Mouse (Mus musculus) CD4-positive, CD25-positive, alpha-beta regulatory T cell, adult 4 months (primary cell): Measurements from ENCODE around the gene Gkn3. TPM values are rescaled to one million over a fixed set of nuclear protein-coding genes. Genes with fewer than 3 reads are reported as not detected.

Experiments
- ATAC-seq: one replicate; pipeline ENCODE4 v1.8.0; 2017
- polyA plus RNA-seq, 2 experiments: library from polyadenylated mRNA; unstranded; fragments of 100-300 nt; shearing (Covaris generic); gene quantifications; one replicate each; pipeline ENCODE4 v1.2.1; 2017

Gene Gkn3
- polyA plus RNA-seq, 2 experiments from 2014 or later = not detected

DNA sequence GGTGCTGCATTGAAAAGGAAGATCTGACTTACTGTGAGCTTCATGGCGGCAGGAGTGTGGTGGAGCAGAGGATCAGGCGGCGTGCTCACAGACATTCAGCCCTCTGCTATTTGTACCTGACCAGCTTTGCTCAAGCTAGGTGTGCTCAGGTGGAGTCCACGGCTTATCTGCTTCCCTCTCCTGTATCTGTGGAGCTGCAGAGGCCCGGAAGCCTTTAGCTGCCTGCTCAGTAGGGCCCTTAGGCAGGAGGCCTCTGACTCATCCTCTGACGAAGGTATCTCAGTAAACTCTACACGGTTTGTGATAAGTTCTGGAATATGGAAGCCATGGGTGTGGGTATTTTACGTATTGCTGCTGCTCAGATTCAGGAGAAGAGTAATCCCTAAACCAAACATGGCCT lies 37.9 kb downstream of the Gkn3 start, which contains the start of gene Gkn1:
Gene Gkn1 (minus strand): TSS at position 114 of the 400 bp plus-strand sequence.
- ATAC-seq = no peak

DNA sequence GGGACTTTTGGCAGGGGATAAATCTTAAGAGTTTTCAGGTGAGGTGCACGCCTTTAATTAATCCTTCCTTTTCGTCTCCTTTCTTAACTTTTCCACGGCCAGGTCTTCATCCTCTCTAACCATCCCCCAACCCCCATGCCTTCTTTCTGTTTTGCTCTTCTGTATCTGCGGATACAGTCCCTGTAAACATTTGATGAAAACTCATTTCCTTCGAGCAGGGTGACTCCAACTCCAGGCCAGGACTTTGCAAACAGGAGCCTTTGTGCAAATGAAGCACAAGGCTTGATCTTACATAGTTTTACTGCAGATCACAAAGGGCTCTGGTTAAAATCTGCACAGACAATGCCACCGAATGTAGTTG lies 52.8 kb downstream of the Gkn3 start:
- no peak for ATAC-seq

DNA sequence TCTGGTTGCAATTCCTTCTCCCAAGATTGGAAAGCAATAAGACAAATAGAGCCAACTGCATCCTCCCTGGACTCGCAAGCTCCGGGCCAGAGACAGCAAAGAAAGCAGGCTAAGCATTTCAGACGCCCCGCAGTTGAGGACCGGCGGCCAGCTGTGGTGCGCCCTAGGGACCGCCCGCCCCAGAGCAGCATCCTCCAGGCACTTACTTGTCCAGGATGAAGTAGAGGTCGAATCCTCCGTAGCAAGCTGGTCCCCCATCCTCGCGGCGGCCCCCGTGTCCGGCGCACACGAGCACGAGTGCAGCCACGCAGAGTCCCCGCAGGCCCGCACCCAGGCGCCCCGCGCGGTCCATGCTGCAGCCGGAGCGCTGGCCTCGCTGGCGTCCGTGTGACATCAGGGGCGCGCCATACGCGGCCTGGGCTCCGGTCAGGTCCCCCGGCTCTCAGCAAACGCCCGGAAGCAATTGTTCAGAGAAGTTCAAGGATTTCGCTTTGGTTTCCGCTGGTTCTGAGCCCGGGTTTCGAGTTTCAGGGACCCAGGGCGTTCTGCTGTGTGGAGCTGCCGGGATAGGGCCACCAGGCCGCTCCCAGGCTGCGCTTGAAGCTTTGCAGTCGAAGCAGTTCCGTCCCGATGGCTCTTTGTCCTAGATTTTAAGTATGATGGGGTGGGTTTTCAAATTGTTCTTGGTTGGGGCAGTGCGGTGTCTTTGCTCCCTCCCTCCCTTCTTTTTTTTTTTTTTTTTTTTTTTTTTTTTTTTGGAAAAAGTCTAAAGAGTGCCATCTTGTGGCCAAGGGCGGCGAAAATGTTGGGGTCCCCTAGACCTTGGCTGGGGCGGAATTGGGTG lies 53.4 kb downstream of the Gkn3 start, which contains the start of gene Antxr1:
Gene Antxr1 (minus strand): TSS at position 731 of the 844 bp plus-strand sequence.
- no peak for ATAC-seq

DNA sequence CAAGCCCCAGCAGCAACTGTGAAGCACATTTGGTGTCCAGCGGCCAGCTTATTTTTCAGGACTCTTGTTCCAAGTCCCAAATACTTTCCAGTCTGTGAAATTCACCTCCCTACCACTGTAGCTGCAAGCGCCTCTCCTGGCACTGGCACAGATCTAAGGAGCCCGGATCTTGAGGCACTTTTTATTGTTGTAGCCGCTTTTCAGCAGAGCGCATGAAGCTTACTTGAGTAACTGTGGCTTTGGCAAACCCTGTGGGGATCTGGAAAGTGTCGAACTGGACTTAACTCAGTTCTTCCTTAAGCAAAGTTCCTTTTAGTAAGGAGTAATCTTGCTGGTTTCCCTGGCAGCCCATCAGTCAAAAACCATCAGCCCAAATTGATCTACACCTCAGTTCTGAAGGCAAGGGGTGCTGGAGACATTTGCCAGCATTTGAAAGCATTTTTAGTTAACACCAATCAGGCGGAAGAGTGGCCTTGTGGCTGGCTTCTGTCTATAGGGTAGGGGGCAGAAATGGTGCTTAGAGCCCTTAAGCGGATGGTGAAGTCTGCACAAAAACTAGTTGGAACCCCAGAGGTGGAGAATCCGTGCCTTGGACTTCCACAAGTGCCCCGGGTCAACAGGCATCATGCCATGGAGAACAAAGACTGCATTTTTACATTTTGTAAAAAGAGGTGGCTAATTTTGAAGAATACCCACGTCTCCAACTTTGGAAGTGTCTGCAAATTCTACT lies 54.2 kb downstream of the Gkn3 start:
- ATAC-seq = no peak

Other genes with a start within 250 kb of the Gkn3 start
- gene Antxr1, start 53.1 kb downstream of the Gkn3 start, polyA plus RNA-seq = not detected
- gene Gkn1, start 38.0 kb downstream of the Gkn3 start, polyA plus RNA-seq = not detected
- not detected for gene Gkn2, start 15.6 kb downstream of the Gkn3 start, polyA plus RNA-seq
- not detected for gene Bmp10, start 40.1 kb upstream of the Gkn3 start, polyA plus RNA-seq
- gene Arhgap25, start 144.3 kb upstream of the Gkn3 start, polyA plus RNA-seq = 100 to 1,000 TPM; 109 to 197 TPM
- under 1 TPM in 1 of 2 experiments, not detected in 1; 0.32 TPM for gene Prokr1, start 201.8 kb upstream of the Gkn3 start, polyA plus RNA-seq